ENCODE assay signal across 13 mouse cellular contexts in the genomic region with DNA sequence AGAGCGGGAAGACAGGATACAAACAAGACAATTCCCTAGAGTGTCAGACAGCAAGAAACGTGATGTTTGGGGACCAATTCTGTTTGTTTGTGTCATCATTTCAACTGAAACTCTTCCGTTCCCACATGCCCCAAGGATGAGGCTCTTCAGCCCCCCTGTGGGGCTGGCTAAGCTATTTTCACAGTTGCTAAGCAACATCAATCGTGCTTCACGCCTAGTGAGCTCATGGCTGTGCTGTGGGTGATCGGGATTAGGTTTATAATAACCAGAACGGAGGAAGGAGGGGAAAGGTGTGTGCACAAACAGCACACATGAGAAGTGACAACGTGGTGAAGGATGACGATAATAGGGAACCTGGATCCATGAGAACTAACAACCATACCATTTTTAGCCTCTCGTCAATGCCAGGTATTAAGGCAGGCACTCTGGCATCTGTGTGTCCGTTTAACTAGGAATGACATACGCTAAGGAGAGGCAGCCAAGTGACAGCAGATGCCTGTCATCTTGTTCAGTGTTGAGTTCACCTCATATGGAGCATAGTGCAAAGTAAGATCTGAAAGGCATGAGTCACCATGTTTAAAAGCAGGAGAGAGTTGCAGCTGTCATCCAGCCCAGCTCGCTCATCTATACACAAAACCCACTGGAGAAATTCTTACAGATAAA.
A peak's percentile ranks its signal among the peaks of the same experiment; 100 is the strongest.
DNase-seq lines count a peak whose midpoint lies in the region; ATAC-seq and TF ChIP-seq lines count a peak whose summit lies in the region.
"Had no signal": no experiment of that assay in that cellular context is flagged by ENCODE, and none has a peak within 500 bp of the region (broad histone marks: within the 10 kb centered on the region; RNA-seq: fewer than 3 reads in every experiment).

No protein-coding gene starts in this region.

- H3K27ac ChIP-seq in forebrain, embryonic 16.5 days (ENCODE audit: low read length): no peak overlapping the region
- no peak overlapping the region for H3K27ac ChIP-seq in forebrain, embryonic 12.5 days
- H3K27ac ChIP-seq in hindbrain, embryonic 16.5 days (ENCODE audit: low read depth, low read length): peak overlapping the region; percentile 36; the same call in 1 of the 2 replicates
- peak overlapping the region; percentile 49 for H3K27ac ChIP-seq in midbrain, embryonic 15.5 days
- no peak overlapping the region for H3K27ac ChIP-seq in thymus, adult 2 months (ENCODE audit: control insufficient read depth, insufficient read depth, low read length)
- H3K27ac ChIP-seq in forebrain, embryonic 10.5 days: no peak overlapping the region
- H3K27ac ChIP-seq: heart, embryonic 13.5 days; limb, embryonic 12.5 days had no signal

- H3K4me1 ChIP-seq in forebrain, embryonic 16.5 days (replicated peaks; ENCODE audit: control insufficient read depth, insufficient read depth, low read length): no peaks in the 10 kb centered on the region
- peaks cover 7% of the 10 kb centered on the region for H3K4me1 ChIP-seq in forebrain, embryonic 12.5 days
- no peaks in the 10 kb centered on the region for H3K4me1 ChIP-seq in hindbrain, embryonic 16.5 days (ENCODE audit: control insufficient read depth, insufficient read depth, low read depth, low read length)
- peaks cover 9% of the 10 kb centered on the region for H3K4me1 ChIP-seq in midbrain, embryonic 15.5 days
- H3K4me1 ChIP-seq in thymus, adult 2 months (replicated peaks; ENCODE audit: control insufficient read depth, insufficient read depth, low read length): no peaks in the 10 kb centered on the region
- H3K4me1 ChIP-seq in forebrain, embryonic 10.5 days: 0 out of 2 replicates have a peak, but pooled peaks cover 5% of the 10 kb centered on the region
- H3K4me1 ChIP-seq: limb, embryonic 12.5 days had no signal

- CTCF ChIA-PET in Patski (lab: Charles Lee): interaction anchor here (1.8 kb wide), 1 partner anchor 9 kb away, joined by 5 read pairs; no protein-coding TSS in a partner anchor

- in situ Hi-C loops in Patski (cut with MboI; ENCODE audit: low pct_unique_long_range_greater_than_20kb): no loop called here

- H3K27me3 ChIP-seq in forebrain, embryonic 16.5 days (replicated peaks; ENCODE audit: control insufficient read depth, insufficient read depth, low read length): no peaks in the 10 kb centered on the region
- H3K27me3 ChIP-seq in forebrain, embryonic 12.5 days: no peaks in the 10 kb centered on the region
- H3K27me3 ChIP-seq in Patski: no peaks in the 10 kb centered on the region
- no peaks in the 10 kb centered on the region for H3K27me3 ChIP-seq in hindbrain, embryonic 16.5 days (replicated peaks; ENCODE audit: control insufficient read depth, insufficient read depth, low read length)
- no peaks in the 10 kb centered on the region for H3K27me3 ChIP-seq in midbrain, embryonic 15.5 days (replicated peaks)
- H3K27me3 ChIP-seq in thymus, adult 2 months (ENCODE audit: control insufficient read depth, insufficient read depth, low read length): no peaks in the 10 kb centered on the region
- no peaks in the 10 kb centered on the region for H3K27me3 ChIP-seq in forebrain, embryonic 10.5 days (ENCODE audit: poor library complexity, severe bottlenecking)
- H3K27me3 ChIP-seq: heart, embryonic 13.5 days; limb, embryonic 12.5 days had no signal

- H3K9ac ChIP-seq in forebrain, embryonic 16.5 days (replicated peaks; ENCODE audit: low read depth, low read length): no peak overlapping the region
- no peak overlapping the region for H3K9ac ChIP-seq in forebrain, embryonic 12.5 days
- no peak overlapping the region for H3K9ac ChIP-seq in hindbrain, embryonic 16.5 days (ENCODE audit: low read depth, low read length)
- H3K9ac ChIP-seq in midbrain, embryonic 15.5 days: no peak overlapping the region
- H3K9ac ChIP-seq: heart, embryonic 13.5 days; limb, embryonic 12.5 days had no signal

- POLR2A ChIA-PET in Patski (lab: Charles Lee): interaction anchor here (0.6 kb wide), 1 partner anchor 110 kb away, joined by 3 read pairs; no protein-coding TSS in a partner anchor

- no peak overlapping the region for H3K4me3 ChIP-seq in forebrain, embryonic 16.5 days (replicated peaks; ENCODE audit: low read length)
- no peak overlapping the region for H3K4me3 ChIP-seq in forebrain, embryonic 12.5 days (replicated peaks)
- H3K4me3 ChIP-seq in hindbrain, embryonic 16.5 days (ENCODE audit: low read length): no peak overlapping the region
- H3K4me3 ChIP-seq in midbrain, embryonic 15.5 days: no peak overlapping the region
- no peak overlapping the region for H3K4me3 ChIP-seq in thymus, adult 2 months (ENCODE audit: control insufficient read depth, insufficient read depth, low read length)
- H3K4me3 ChIP-seq in forebrain, embryonic 10.5 days: no peak overlapping the region
- H3K4me3 ChIP-seq: heart, embryonic 13.5 days; limb, embryonic 12.5 days had no signal

- H3K4me2 ChIP-seq in forebrain, embryonic 16.5 days (ENCODE audit: low read length): no peak overlapping the region
- no peak overlapping the region for H3K4me2 ChIP-seq in forebrain, embryonic 12.5 days
- H3K4me2 ChIP-seq in hindbrain, embryonic 16.5 days (ENCODE audit: low read length): 0 out of 2 replicates have a peak overlapping the region, but pooled peaks have one; percentile 4
- H3K4me2 ChIP-seq in midbrain, embryonic 15.5 days: peak overlapping the region; percentile 20; the same call in 1 of the 2 replicates
- H3K4me2 ChIP-seq: heart, embryonic 13.5 days; limb, embryonic 12.5 days had no signal

- no peak for TF ChIP-seq CTCF in Patski (IDR thresholded peaks at IDR 0.05)
- no peak for TF ChIP-seq CTCF in thymus, adult 2 months (IDR thresholded peaks at IDR 0.05; ENCODE audit: borderline replicate concordance, control insufficient read depth, extremely low read depth, insufficient read depth, low read length, poor library complexity)

- WGBS in forebrain, embryonic 16.5 days: 58% methylated on average over 13 of the region's 13 CpGs
- WGBS in forebrain, embryonic 12.5 days: 68% methylated on average over 13 of the region's 13 CpGs
- whole genome bisulfite sequencing in hindbrain, embryonic 16.5 days: 48% methylated on average over 13 of the region's 13 CpGs
- 41% methylated on average over 13 of the region's 13 CpGs for WGBS in midbrain, embryonic 15.5 days
- WGBS in thymus, adult 2 months: 89% methylated on average over 13 of the region's 13 CpGs
- WGBS in forebrain, embryonic 10.5 days: 84% methylated on average over 13 of the region's 13 CpGs

- ATAC-seq in forebrain, embryonic 16.5 days: 0 out of 2 replicates have a peak, but pooled peaks have one; percentile 59
- ATAC-seq in forebrain, embryonic 12.5 days (ENCODE audit: low FRiP score): no peak
- peak; percentile 54 for ATAC-seq in Patski
- ATAC-seq in hindbrain, embryonic 16.5 days: peak; percentile 90
- ATAC-seq in midbrain, embryonic 15.5 days (replicated peaks): peak; percentile 94
- no peak for ATAC-seq in megakaryocyte-erythroid progenitor cell, adult 5-6 weeks (replicated peaks; ENCODE audit: low FRiP score, low TSS enrichment, poor library complexity, severe bottlenecking)

- no peaks in the 10 kb centered on the region for H3K36me3 ChIP-seq in forebrain, embryonic 16.5 days (ENCODE audit: control insufficient read depth, insufficient read depth)
- no peaks in the 10 kb centered on the region for H3K36me3 ChIP-seq in forebrain, embryonic 12.5 days (replicated peaks)
- H3K36me3 ChIP-seq in hindbrain, embryonic 16.5 days (ENCODE audit: control insufficient read depth, insufficient read depth, low read length): no peaks in the 10 kb centered on the region
- H3K36me3 ChIP-seq in midbrain, embryonic 15.5 days (replicated peaks): no peaks in the 10 kb centered on the region
- no peaks in the 10 kb centered on the region for H3K36me3 ChIP-seq in thymus, adult 2 months (ENCODE audit: control insufficient read depth, insufficient read depth, low read length)
- no peaks in the 10 kb centered on the region for H3K36me3 ChIP-seq in forebrain, embryonic 10.5 days (replicated peaks)
- H3K36me3 ChIP-seq: heart, embryonic 13.5 days; limb, embryonic 12.5 days had no signal

- no peaks in the 10 kb centered on the region for H3K9me3 ChIP-seq in forebrain, embryonic 16.5 days (ENCODE audit: control insufficient read depth, low read length)
- no peaks in the 10 kb centered on the region for H3K9me3 ChIP-seq in forebrain, embryonic 12.5 days
- H3K9me3 ChIP-seq in hindbrain, embryonic 16.5 days (ENCODE audit: control insufficient read depth, low read length): no peaks in the 10 kb centered on the region
- H3K9me3 ChIP-seq in midbrain, embryonic 15.5 days: no peaks in the 10 kb centered on the region
- H3K9me3 ChIP-seq in forebrain, embryonic 10.5 days: no peaks in the 10 kb centered on the region; the same call in 1 of the 2 replicates
- H3K9me3 ChIP-seq: heart, embryonic 13.5 days; limb, embryonic 12.5 days had no signal

- no peak for TF ChIP-seq POLR2A in thymus, adult 2 months (IDR thresholded peaks at IDR 0.05; ENCODE audit: control insufficient read depth, extremely low read depth, insufficient read depth, low read length, poor library complexity)

- peak; percentile 47 for DNase-seq in Patski (ENCODE audit: low read depth, low spot score)
- no peak for DNase-seq in thymus, adult 2 months
- no peak for DNase-seq in forebrain, embryonic 10.5 days (ENCODE audit: extremely low spot score, low spot score)
- DNase-seq: embryo, embryonic 11 days; kidney, adult 8-10 months; lung, postnatal 14 days had no signal

Comparison
In these comparisons a context has a peak if more than half of its experiments do, and no peak if none do; other contexts are left out.
1. ATAC-seq: peak in forebrain, embryonic 16.5 days (single experiment), Patski (single experiment), hindbrain, embryonic 16.5 days (single experiment) and midbrain, embryonic 15.5 days (single experiment); none in forebrain, embryonic 12.5 days (single experiment) and megakaryocyte-erythroid progenitor cell, adult 5-6 weeks (single experiment).
2. H3K27ac ChIP-seq: peak in hindbrain, embryonic 16.5 days (single experiment) and midbrain, embryonic 15.5 days (single experiment); none in forebrain, embryonic 16.5 days (single experiment), forebrain, embryonic 12.5 days (single experiment), thymus, adult 2 months (single experiment) and forebrain, embryonic 10.5 days (single experiment).
3. H3K4me2 ChIP-seq: peak in hindbrain, embryonic 16.5 days (single experiment) and midbrain, embryonic 15.5 days (single experiment); none in forebrain, embryonic 16.5 days (single experiment) and forebrain, embryonic 12.5 days (single experiment).